Mouse (Mus musculus): ENCODE data around the gene Uqcrc2. TPM values are rescaled to one million over a fixed set of nuclear protein-coding genes. Genes with fewer than 3 reads are reported as not detected.

Gene Uqcrc2
- polyA plus RNA-seq, 1 experiment from 2014 or later, result 175 TPM

DNA sequence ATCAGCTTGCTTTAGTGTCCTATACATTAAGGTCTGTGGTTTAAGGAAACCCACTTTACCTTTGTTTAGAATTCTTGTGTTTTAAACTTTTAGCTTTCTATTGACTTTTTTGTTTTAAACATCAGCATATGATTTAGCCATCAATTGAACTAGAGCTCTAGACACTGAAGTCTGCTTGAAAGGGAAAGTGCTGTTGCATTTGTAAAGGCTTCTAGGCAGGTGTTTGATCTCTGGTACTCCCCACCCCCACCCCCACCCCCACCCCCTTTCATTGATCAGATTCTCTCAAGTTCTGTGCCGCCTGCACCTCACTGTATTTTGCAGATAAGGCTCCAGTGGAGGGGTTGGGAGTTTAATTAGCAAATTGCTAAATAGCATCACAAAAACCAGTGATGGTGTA is 60.7 kb downstream of the Uqcrc2 start:
- Histone ChIP-seq H3K9me3 (no peaks in the 10 kb centered on the region), H3K36me3 (replicated peaks) (peaks cover 30% of the 10 kb centered on the region), H3K4me1 (peaks cover 4% of the 10 kb centered on the region; the same call in 1 of the 2 replicates), H3K27ac (replicated peaks) (no peak overlapping the region), H3K4me3 (no peak overlapping the region), H3K27me3 (replicated peaks; ENCODE audit: low read depth, poor library complexity, severe bottlenecking) (no peaks in the 10 kb centered on the region)
- WGBS, result 57% methylated on average over 1 of the region's 1 CpGs
- no peak for DNase-seq (ENCODE audit: low spot score)

DNA sequence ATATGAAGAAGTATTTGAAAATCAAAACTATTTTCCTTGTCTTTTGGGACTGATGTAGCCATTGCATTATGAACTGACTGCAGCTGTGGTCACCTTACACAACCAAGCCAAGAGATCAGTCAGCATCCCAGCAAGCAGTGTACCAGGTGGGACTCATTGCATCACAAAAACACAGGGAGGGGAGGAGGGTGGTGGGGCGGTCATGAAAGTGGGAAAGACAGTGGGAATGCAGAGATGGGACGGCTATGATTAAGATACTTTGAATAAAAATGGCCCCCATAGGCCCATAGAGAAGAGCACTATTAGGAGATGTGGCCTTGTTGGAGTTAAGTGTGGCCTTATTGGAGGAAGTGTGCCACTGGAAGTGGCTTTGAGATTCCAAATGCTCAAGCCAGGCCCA is 61.4 kb downstream of the Uqcrc2 start:
- no peak for DNase-seq (ENCODE audit: low spot score)
- H3K9me3 ChIP-seq, result no peaks in the 10 kb centered on the region
- no peak overlapping the region for H3K27ac ChIP-seq (replicated peaks)
- H3K4me1 ChIP-seq, result peaks cover 4% of the 10 kb centered on the region; the same call in 1 of the 2 replicates
- H3K36me3 ChIP-seq (replicated peaks), result peaks cover 23% of the 10 kb centered on the region
- 88% methylated on average over 2 of the region's 2 CpGs for WGBS
- H3K4me3 ChIP-seq, result no peak overlapping the region
- H3K27me3 ChIP-seq (replicated peaks; ENCODE audit: low read depth, poor library complexity, severe bottlenecking), result no peaks in the 10 kb centered on the region

DNA sequence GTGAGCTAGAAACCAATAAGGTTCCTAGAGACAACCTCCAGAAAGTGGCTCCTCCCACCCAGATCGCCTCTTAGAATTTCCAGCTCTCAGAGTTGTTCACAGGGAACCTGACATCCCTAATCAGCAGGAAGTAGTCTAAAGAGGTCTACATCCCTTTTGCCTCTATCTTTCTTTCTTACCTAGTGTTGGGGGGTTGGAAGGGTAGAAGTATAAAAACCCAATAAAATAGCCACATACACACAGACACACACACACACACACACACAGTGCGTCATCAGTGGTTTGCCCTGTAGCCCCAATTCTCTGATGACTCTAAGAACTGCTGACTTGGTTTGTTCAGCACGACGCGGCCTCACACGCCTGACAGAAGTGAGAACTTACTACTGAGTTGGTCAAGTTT is 64.6 kb downstream of the Uqcrc2 start:
- no peak for DNase-seq (ENCODE audit: low spot score)
- no peaks in the 10 kb centered on the region for H3K9me3 ChIP-seq
- no peaks in the 10 kb centered on the region for H3K27me3 ChIP-seq (replicated peaks; ENCODE audit: low read depth, poor library complexity, severe bottlenecking)
- peaks cover 4% of the 10 kb centered on the region; the same call in 1 of the 2 replicates for H3K4me1 ChIP-seq
- H3K4me3 ChIP-seq, result no peak overlapping the region
- H3K27ac ChIP-seq (replicated peaks), result no peak overlapping the region
- WGBS, result 90% methylated on average over 6 of the region's 6 CpGs
- H3K36me3 ChIP-seq (replicated peaks), result peaks cover 12% of the 10 kb centered on the region

DNA sequence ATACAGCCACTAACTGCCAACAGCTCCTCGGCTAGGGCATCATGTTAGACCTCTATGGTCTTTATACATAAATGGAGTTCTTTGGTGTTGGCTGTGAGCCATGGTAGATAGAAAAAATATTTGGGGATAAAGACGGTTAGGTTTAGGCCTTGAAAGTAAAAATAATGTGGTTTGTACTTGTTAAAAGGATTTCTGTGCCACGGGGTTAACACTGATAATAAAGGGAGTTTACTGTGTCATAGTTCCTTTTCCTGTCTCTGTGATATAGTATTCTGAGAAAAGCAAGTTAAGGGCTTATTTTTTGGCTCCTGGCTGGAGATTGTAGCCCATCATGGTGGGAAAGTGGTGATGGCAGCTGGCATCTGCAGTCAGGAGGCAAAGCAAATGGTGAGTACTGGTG is 68.9 kb downstream of the Uqcrc2 start:
- DNase-seq (ENCODE audit: low spot score), result no peak
- H3K4me1 ChIP-seq, result no peaks in the 10 kb centered on the region
- no peak overlapping the region for H3K27ac ChIP-seq (replicated peaks)
- WGBS, result 90% methylated on average over 3 of the region's 3 CpGs
- no peaks in the 10 kb centered on the region for H3K9me3 ChIP-seq
- H3K27me3 ChIP-seq (replicated peaks; ENCODE audit: low read depth, poor library complexity, severe bottlenecking), result no peaks in the 10 kb centered on the region
- no peaks in the 10 kb centered on the region for H3K36me3 ChIP-seq (replicated peaks)
- no peak overlapping the region for H3K4me3 ChIP-seq

Other genes starting within 250 kb of the Uqcrc2 start
- 0.06 and 0.09 TPM in 2 replicates for gene Abca16, start 225.5 kb upstream of the Uqcrc2 start, polyA plus RNA-seq (2016; fragmentation: Nextera tagmentation; extraction: Ambion mirVana)
- gene Pdzd9, start 35.2 kb downstream of the Uqcrc2 start, polyA plus RNA-seq (2016; fragmentation: Nextera tagmentation; extraction: Ambion mirVana), result 0.30 and 0.36 TPM in 2 replicates
- 13.3 and 15.1 TPM in 2 replicates for gene Mosmo, start 42.4 kb downstream of the Uqcrc2 start, polyA plus RNA-seq (2016; fragmentation: Nextera tagmentation; extraction: Ambion mirVana)
- gene Vwa3a, start 104.1 kb downstream of the Uqcrc2 start, polyA plus RNA-seq (2016; fragmentation: Nextera tagmentation; extraction: Ambion mirVana), result 0.07 and 0.47 TPM in 2 replicates
- not detected in 2 replicates for gene Gm5737, start 177.2 kb downstream of the Uqcrc2 start, polyA plus RNA-seq (2016; fragmentation: Nextera tagmentation; extraction: Ambion mirVana)
- 33.8 and 34.5 TPM in 2 replicates for gene Eef2k, start 207.7 kb downstream of the Uqcrc2 start, polyA plus RNA-seq (2016; fragmentation: Nextera tagmentation; extraction: Ambion mirVana)

Measured in embryonic facial prominence, embryonic 10.5 days (tissue).